Comparison of ENCODE assay signal across 10 mouse cellular contexts in the genomic region with DNA sequence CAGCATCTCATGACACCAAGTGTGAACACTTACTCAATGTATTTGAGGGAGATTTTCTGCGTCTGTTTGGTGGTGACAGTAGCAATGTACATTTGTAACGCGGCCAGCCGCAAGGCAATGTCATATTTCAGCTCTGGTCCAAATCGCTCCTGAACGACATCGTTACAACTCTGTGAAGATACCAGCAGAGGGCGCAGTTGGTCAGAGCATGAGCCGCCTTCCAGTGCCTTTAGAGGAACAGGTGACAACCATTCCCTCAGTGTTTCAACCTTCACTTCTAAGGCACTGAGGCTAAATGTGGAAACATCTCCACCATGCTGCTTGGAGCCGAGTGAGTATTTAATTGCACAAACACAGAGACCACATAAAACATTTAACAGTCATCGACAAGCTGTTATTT.
A peak's percentile ranks its signal among the peaks of the same experiment; 100 is the strongest.
DNase-seq lines count a peak whose midpoint lies in the region; ATAC-seq lines count a peak whose summit lies in the region.
"Had no signal": no experiment of that assay in that cellular context is flagged by ENCODE, and none has a peak within 500 bp of the region (broad histone marks: within the 10 kb centered on the region; RNA-seq: fewer than 3 reads in every experiment).

No protein-coding gene starts in this region.

- H3K27me3 ChIP-seq in limb, embryonic 11.5 days (ENCODE audit: control insufficient read depth, insufficient read depth, low read length), result 0 out of 2 replicates have a peak, but pooled peaks cover 5% of the 10 kb centered on the region
- 0 out of 2 replicates have a peak, but pooled peaks cover 6% of the 10 kb centered on the region for H3K27me3 ChIP-seq in neural tube, embryonic 12.5 days (replicated peaks)
- H3K27me3 ChIP-seq: stomach, embryonic 15.5 days had no signal

- H3K9ac ChIP-seq in limb, embryonic 11.5 days (ENCODE audit: low read length), result no peak overlapping the region
- no peak overlapping the region for H3K9ac ChIP-seq in neural tube, embryonic 12.5 days
- H3K9ac ChIP-seq: embryonic facial prominence, embryonic 15.5 days; stomach, embryonic 15.5 days had no signal

- H3K4me3 ChIP-seq in limb, embryonic 11.5 days (ENCODE audit: low read depth, low read length), result no peak overlapping the region
- no peak overlapping the region for H3K4me3 ChIP-seq in neural tube, embryonic 12.5 days
- H3K4me3 ChIP-seq: embryonic facial prominence, embryonic 15.5 days; stomach, embryonic 15.5 days had no signal

- peak; percentile 7 to 18 for DNase-seq in spleen, adult 18-20 months
- DNase-seq in spleen, adult 12 weeks (ENCODE audit: low spot score), result no peak
- peak; percentile 33 to 62 for DNase-seq in cerebellum, adult 18-20 months
- peak; percentile 4 to 72 for DNase-seq in frontal cortex, adult 2 months (ENCODE audit: extremely low spot score in 1 of 2, low spot score in 1 of 2)
- peak; percentile 48 for DNase-seq in kidney, adult 9 months
- peak; percentile 72 for DNase-seq in limb, embryonic 11.5 days (ENCODE audit: low spot score)
- DNase-seq in testis, postnatal 10 days (ENCODE audit: low spot score), result peak; percentile 64

- no peaks in the 10 kb centered on the region for H3K36me3 ChIP-seq in limb, embryonic 11.5 days (ENCODE audit: control insufficient read depth, insufficient read depth, low read length)
- no peaks in the 10 kb centered on the region for H3K36me3 ChIP-seq in neural tube, embryonic 12.5 days
- H3K36me3 ChIP-seq: embryonic facial prominence, embryonic 15.5 days; stomach, embryonic 15.5 days had no signal

- no peaks in the 10 kb centered on the region for H3K4me1 ChIP-seq in limb, embryonic 11.5 days (ENCODE audit: control insufficient read depth, insufficient read depth, low read length)
- no peaks in the 10 kb centered on the region for H3K4me1 ChIP-seq in neural tube, embryonic 12.5 days
- H3K4me1 ChIP-seq: embryonic facial prominence, embryonic 15.5 days; stomach, embryonic 15.5 days had no signal

- peak; percentile 73; the same call in 1 of the 2 replicates for ATAC-seq in limb, embryonic 11.5 days (ENCODE audit: insufficient number of reproducible peaks, low FRiP score, low TSS enrichment, low read depth)
- ATAC-seq in neural tube, embryonic 12.5 days (ENCODE audit: low FRiP score, low read depth), result peak; percentile 71; the same call in 1 of the 2 replicates

- H3K4me2 ChIP-seq in limb, embryonic 11.5 days (ENCODE audit: low read depth, severe bottlenecking), result no peak overlapping the region
- H3K4me2 ChIP-seq in neural tube, embryonic 12.5 days (replicated peaks), result no peak overlapping the region
- H3K4me2 ChIP-seq: embryonic facial prominence, embryonic 15.5 days; stomach, embryonic 15.5 days had no signal

- 36% methylated on average over 11 of the region's 11 CpGs for WGBS in limb, embryonic 11.5 days
- WGBS in neural tube, embryonic 12.5 days, result 38% methylated on average over 11 of the region's 11 CpGs

- no peaks in the 10 kb centered on the region for H3K9me3 ChIP-seq in limb, embryonic 11.5 days (ENCODE audit: control insufficient read depth, low read length)
- H3K9me3 ChIP-seq in neural tube, embryonic 12.5 days, result no peaks in the 10 kb centered on the region
- H3K9me3 ChIP-seq: embryonic facial prominence, embryonic 15.5 days; stomach, embryonic 15.5 days had no signal

- no peak overlapping the region for H3K27ac ChIP-seq in limb, embryonic 11.5 days (replicated peaks; ENCODE audit: low read depth, low read length)
- no peak overlapping the region for H3K27ac ChIP-seq in neural tube, embryonic 12.5 days
- H3K27ac ChIP-seq: embryonic facial prominence, embryonic 15.5 days; stomach, embryonic 15.5 days had no signal
